Mouse (Mus musculus) heart, embryonic 11.5 days (tissue): ENCODE results near the gene Nuak1. TPM values are rescaled to one million over a fixed set of nuclear protein-coding genes. Genes with fewer than 3 reads are reported as not detected.

Experiments
- ATAC-seq: fragments of 200-750 bp; cut with Nextera tagmentation; replicated peaks from 2 replicates; pipeline ENCODE4 v1.8.0; 2017; ENCODE audit warnings: moderate library complexity; ENCODE audit not compliant: insufficient number of reproducible peaks, low FRiP score, low TSS enrichment
- H3K27ac ChIP-seq: fragments of 300-500 bp; sonication (generic); 2 replicates; pipeline ENCODE4 v1.5.1; 2014; ENCODE audit warnings: mild to moderate bottlenecking, low read depth, low read length
- H3K27me3 ChIP-seq: fragments of 300-500 bp; sonication (generic); 2 replicates; pipeline ENCODE4 v1.6.1; 2014; ENCODE audit warnings: mild to moderate bottlenecking, low read length, mixed read lengths; ENCODE audit not compliant: control insufficient read depth, insufficient read depth
- H3K36me3 ChIP-seq: fragments of 300-500 bp; sonication (generic); 2 replicates; pipeline ENCODE4 v1.6.1; 2014; ENCODE audit warnings: mild to moderate bottlenecking, low read length, moderate library complexity, mixed read lengths; ENCODE audit not compliant: control insufficient read depth, insufficient read depth
- H3K4me1 ChIP-seq: fragments of 300-500 bp; sonication (generic); 2 replicates; pipeline ENCODE4 v1.6.1; 2014; ENCODE audit warnings: low read length; ENCODE audit not compliant: control insufficient read depth, insufficient read depth
- H3K4me2 ChIP-seq: fragments of 300-500 bp; sonication (generic); 2 replicates; pipeline ENCODE4 v1.6.1; 2014; ENCODE audit warnings: mild to moderate bottlenecking, moderate library complexity
- H3K4me3 ChIP-seq: fragments of 300-500 bp; sonication (generic); 2 replicates; pipeline ENCODE4 v1.5.1; 2014; ENCODE audit warnings: low read depth, low read length
- H3K9ac ChIP-seq: fragments of 300-500 bp; sonication (generic); 2 replicates; pipeline ENCODE4 v1.6.1; 2014; ENCODE audit warnings: mild to moderate bottlenecking, low read depth, low read length, moderate library complexity
- H3K9me3 ChIP-seq: fragments of 300-500 bp; sonication (generic); replicated peaks from 2 replicates; pipeline ENCODE4 v1.6.1; 2016; ENCODE audit warnings: low read length; ENCODE audit not compliant: control insufficient read depth
- WGBS: fragments of 180-500 bp; shearing (Covaris S2); extraction: QIAGEN DNeasy Blood & Tissue Kit; methylation state at CpG from one replicate; pipeline ENCODE4 v1.1.7; 2014; ENCODE audit not compliant: insufficient replicate concordance; 5-methylcytosine and 5-hydroxymethylcytosine counted together
- polyA plus RNA-seq: library from polyadenylated mRNA; unstranded; fragments of >200 nt; fragmentation: Nextera tagmentation; extraction: Ambion mirVana; gene quantifications from 2 replicates; pipeline ENCODE4 v1.2.1, GENCODE M21; 2014

The Nuak1 gene
- polyA plus RNA-seq, 1 experiment from 2014 or later = 3.0 TPM

- Histone ChIP-seq H3K27ac (no peak overlapping the region), H3K36me3 (no peaks in the 10 kb centered on the region), H3K9me3 (no peaks in the 10 kb centered on the region), H3K4me2 (no peak overlapping the region), H3K27me3 (no peaks in the 10 kb centered on the region), H3K4me3 (no peak overlapping the region), H3K4me1 (peaks cover 3% of the 10 kb centered on the region; the same call in 1 of the 2 replicates), H3K9ac (no peak overlapping the region)
- ATAC-seq = no peak
- WGBS = 76% methylated on average over 2 of the region's 2 CpGs
Measured at GRCm38 (mm10) chr10:84343536-84343935, 96.9 kb downstream of the Nuak1 start.

GRCm38 (mm10) chr10:84339456-84339855 is 100.9 kb downstream of the Nuak1 start:
- H3K27me3 ChIP-seq = no peaks in the 10 kb centered on the region
- H3K9me3 ChIP-seq = no peaks in the 10 kb centered on the region
- H3K4me3 ChIP-seq = no peak overlapping the region
- H3K4me2 ChIP-seq = no peak overlapping the region
- no peaks in the 10 kb centered on the region for H3K4me1 ChIP-seq
- H3K27ac ChIP-seq = no peak overlapping the region
- ATAC-seq = no peak
- no peak overlapping the region for H3K9ac ChIP-seq
- WGBS = 57% methylated on average over 4 of the region's 4 CpGs
- no peaks in the 10 kb centered on the region for H3K36me3 ChIP-seq

GRCm38 (mm10) chr10:84338752-84339151 is 101.6 kb downstream of the Nuak1 start:
- no peaks in the 10 kb centered on the region for H3K36me3 ChIP-seq
- no peak overlapping the region for H3K27ac ChIP-seq
- no peak overlapping the region for H3K4me3 ChIP-seq
- H3K4me2 ChIP-seq = no peak overlapping the region
- H3K9me3 ChIP-seq = no peaks in the 10 kb centered on the region
- no peaks in the 10 kb centered on the region for H3K4me1 ChIP-seq
- no peak for ATAC-seq
- H3K9ac ChIP-seq = no peak overlapping the region
- 74% methylated on average over 3 of the region's 3 CpGs for WGBS
- H3K27me3 ChIP-seq = no peaks in the 10 kb centered on the region

- H3K36me3 ChIP-seq = no peaks in the 10 kb centered on the region
- H3K27ac ChIP-seq = no peak overlapping the region
- no peak overlapping the region for H3K4me3 ChIP-seq
- H3K9me3 ChIP-seq = 0 out of 2 replicates have a peak, but pooled peaks cover 2% of the 10 kb centered on the region
- WGBS = 66% methylated on average over 4 of the region's 4 CpGs
- no peak overlapping the region for H3K4me2 ChIP-seq
- no peak overlapping the region for H3K9ac ChIP-seq
- ATAC-seq = no peak
- no peaks in the 10 kb centered on the region for H3K27me3 ChIP-seq
- no peaks in the 10 kb centered on the region for H3K4me1 ChIP-seq
Measured at GRCm38 (mm10) chr10:84335441-84335840, 105.0 kb downstream of the Nuak1 start.

GRCm38 (mm10) chr10:84329822-84330221 is 110.6 kb downstream of the Nuak1 start:
- Histone ChIP-seq H3K9me3 (0 out of 2 replicates have a peak, but pooled peaks cover 2% of the 10 kb centered on the region), H3K4me3 (no peak overlapping the region), H3K9ac (no peak overlapping the region), H3K36me3 (no peaks in the 10 kb centered on the region), H3K4me2 (no peak overlapping the region), H3K27me3 (no peaks in the 10 kb centered on the region), H3K4me1 (no peaks in the 10 kb centered on the region), H3K27ac (no peak overlapping the region)
- 84% methylated on average over 7 of the region's 7 CpGs for WGBS
- ATAC-seq = no peak

- Histone ChIP-seq H3K27ac (no peak overlapping the region), H3K4me1 (no peaks in the 10 kb centered on the region), H3K4me3 (no peak overlapping the region), H3K4me2 (no peak overlapping the region), H3K36me3 (no peaks in the 10 kb centered on the region), H3K27me3 (no peaks in the 10 kb centered on the region), H3K9ac (no peak overlapping the region), H3K9me3 (0 out of 2 replicates have a peak, but pooled peaks cover 2% of the 10 kb centered on the region)
- 69% methylated on average over 5 of the region's 5 CpGs for WGBS
- ATAC-seq = no peak
Measured at GRCm38 (mm10) chr10:84329336-84329735, 111.1 kb downstream of the Nuak1 start.

GRCm38 (mm10) chr10:84324018-84324417 is 116.4 kb downstream of the Nuak1 start:
- Histone ChIP-seq H3K27me3 (no peaks in the 10 kb centered on the region), H3K9ac (no peak overlapping the region), H3K9me3 (no peaks in the 10 kb centered on the region), H3K36me3 (no peaks in the 10 kb centered on the region), H3K4me1 (no peaks in the 10 kb centered on the region), H3K4me2 (no peak overlapping the region), H3K27ac (no peak overlapping the region), H3K4me3 (no peak overlapping the region)
- WGBS = 62% methylated on average over 6 of the region's 6 CpGs
- ATAC-seq = no peak

Other genes starting within 250 kb of the Nuak1 start
- gene Ckap4, start 93.5 kb upstream of the Nuak1 start, polyA plus RNA-seq = 103 and 113 TPM in 2 replicates
- 15.2 and 16.6 TPM in 2 replicates for gene Tcp11l2, start 136.0 kb upstream of the Nuak1 start, polyA plus RNA-seq
- 12.5 and 14.4 TPM in 2 replicates for gene Polr3b, start 181.7 kb upstream of the Nuak1 start, polyA plus RNA-seq